ENCODE assay signal across 8 mouse cellular contexts in the genomic region with DNA sequence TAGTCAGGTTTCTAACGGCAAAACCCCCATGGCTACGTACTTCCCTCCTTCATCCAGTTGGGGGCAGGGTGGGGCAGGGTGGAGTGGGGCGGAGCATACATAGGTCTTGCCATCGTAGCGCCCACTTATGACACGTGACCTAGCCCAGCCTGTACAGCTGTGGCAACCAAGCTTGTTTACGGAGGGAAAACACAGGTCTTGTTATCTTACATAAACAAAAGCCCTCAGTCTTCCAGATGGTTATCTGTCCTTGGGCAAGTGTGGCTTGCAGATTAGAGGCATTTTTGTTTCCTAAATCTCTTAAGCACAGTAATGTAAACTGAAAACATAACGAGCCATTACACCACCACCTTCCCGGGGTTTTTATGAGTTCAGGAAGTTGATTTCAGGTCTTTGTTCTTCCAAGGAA. TPM values are rescaled to one million over a fixed set of nuclear protein-coding genes. Genes with fewer than 3 reads are reported as not detected.
DNase-seq lines count a peak whose midpoint lies in the region; ATAC-seq lines count a peak whose summit lies in the region.

No protein-coding gene starts in this region.

- H3K9ac ChIP-seq in heart, embryonic 16.5 days (ENCODE audit: low read length) = no peak overlapping the region
- H3K9ac ChIP-seq in heart, embryonic 11.5 days (ENCODE audit: low read depth, low read length) = no peak overlapping the region
- no peak overlapping the region for H3K9ac ChIP-seq in midbrain, embryonic 13.5 days (replicated peaks)
- H3K9ac ChIP-seq in hindbrain, embryonic 16.5 days (ENCODE audit: low read depth, low read length) = no peak overlapping the region

- no peaks in the 10 kb centered on the region for H3K27me3 ChIP-seq in heart, embryonic 16.5 days (ENCODE audit: control insufficient read depth, insufficient read depth, low read length)
- no peaks in the 10 kb centered on the region for H3K27me3 ChIP-seq in heart, embryonic 11.5 days (ENCODE audit: control insufficient read depth, insufficient read depth, low read length)
- H3K27me3 ChIP-seq in midbrain, embryonic 13.5 days = no peaks in the 10 kb centered on the region
- no peaks in the 10 kb centered on the region for H3K27me3 ChIP-seq in hindbrain, embryonic 16.5 days (replicated peaks; ENCODE audit: control insufficient read depth, insufficient read depth, low read length)

- 0 out of 2 replicates have a peak overlapping the region, but pooled peaks have one; percentile 32 for H3K4me2 ChIP-seq in heart, embryonic 16.5 days (ENCODE audit: low read depth, low read length)
- H3K4me2 ChIP-seq in heart, embryonic 11.5 days = no peak overlapping the region
- no peak overlapping the region for H3K4me2 ChIP-seq in midbrain, embryonic 13.5 days (replicated peaks)
- no peak overlapping the region for H3K4me2 ChIP-seq in hindbrain, embryonic 16.5 days (ENCODE audit: low read length)

- no peaks in the 10 kb centered on the region for H3K9me3 ChIP-seq in heart, embryonic 16.5 days (replicated peaks; ENCODE audit: control insufficient read depth, low read length)
- no peaks in the 10 kb centered on the region for H3K9me3 ChIP-seq in heart, embryonic 11.5 days (replicated peaks; ENCODE audit: control insufficient read depth, low read length)
- no peaks in the 10 kb centered on the region for H3K9me3 ChIP-seq in midbrain, embryonic 13.5 days
- no peaks in the 10 kb centered on the region for H3K9me3 ChIP-seq in hindbrain, embryonic 16.5 days (ENCODE audit: control insufficient read depth, low read length)

- peak; percentile 53 for DNase-seq in embryo, embryonic 11.5 days (ENCODE audit: low read depth, low spot score)
- peak; percentile 62 to 76 for DNase-seq in lung, adult 18-20 months
- peak; percentile 65 to 79 for DNase-seq in spleen, postnatal 4 days (ENCODE audit: low spot score in 2 of 2)
- no peak for DNase-seq in adrenal gland, postnatal 25 days

- H3K36me3 ChIP-seq in heart, embryonic 16.5 days (ENCODE audit: control insufficient read depth, insufficient read depth) = no peaks in the 10 kb centered on the region
- H3K36me3 ChIP-seq in heart, embryonic 11.5 days (ENCODE audit: control insufficient read depth, insufficient read depth, low read length) = no peaks in the 10 kb centered on the region
- no peaks in the 10 kb centered on the region for H3K36me3 ChIP-seq in midbrain, embryonic 13.5 days
- H3K36me3 ChIP-seq in hindbrain, embryonic 16.5 days (ENCODE audit: control insufficient read depth, insufficient read depth, low read length) = no peaks in the 10 kb centered on the region

- H3K4me1 ChIP-seq in heart, embryonic 16.5 days (ENCODE audit: control insufficient read depth, insufficient read depth, low read length) = no peaks in the 10 kb centered on the region
- H3K4me1 ChIP-seq in heart, embryonic 11.5 days (ENCODE audit: control insufficient read depth, insufficient read depth, low read length) = no peaks in the 10 kb centered on the region
- H3K4me1 ChIP-seq in midbrain, embryonic 13.5 days (replicated peaks) = no peaks in the 10 kb centered on the region
- no peaks in the 10 kb centered on the region for H3K4me1 ChIP-seq in hindbrain, embryonic 16.5 days (ENCODE audit: control insufficient read depth, insufficient read depth, low read depth, low read length)

- 54% methylated on average over 9 of the region's 9 CpGs for WGBS in heart, embryonic 16.5 days
- 50% methylated on average over 9 of the region's 9 CpGs for WGBS in heart, embryonic 11.5 days (ENCODE audit: insufficient replicate concordance)
- 85% methylated on average over 9 of the region's 9 CpGs for WGBS in midbrain, embryonic 13.5 days
- WGBS in hindbrain, embryonic 16.5 days = 81% methylated on average over 9 of the region's 9 CpGs

- peak overlapping the region; percentile 19; the same call in 1 of the 2 replicates for H3K4me3 ChIP-seq in heart, embryonic 16.5 days (ENCODE audit: low read length)
- H3K4me3 ChIP-seq in heart, embryonic 11.5 days (ENCODE audit: low read depth, low read length) = no peak overlapping the region
- H3K4me3 ChIP-seq in midbrain, embryonic 13.5 days (replicated peaks) = no peak overlapping the region
- H3K4me3 ChIP-seq in hindbrain, embryonic 16.5 days (ENCODE audit: low read length) = no peak overlapping the region

- no peak overlapping the region for H3K27ac ChIP-seq in heart, embryonic 16.5 days (ENCODE audit: low read length)
- no peak overlapping the region for H3K27ac ChIP-seq in heart, embryonic 11.5 days (ENCODE audit: low read depth, low read length)
- H3K27ac ChIP-seq in midbrain, embryonic 13.5 days = no peak overlapping the region
- H3K27ac ChIP-seq in hindbrain, embryonic 16.5 days (ENCODE audit: low read depth, low read length) = no peak overlapping the region

- ATAC-seq in heart, embryonic 16.5 days (replicated peaks; ENCODE audit: extremely low read depth, insufficient read depth, low FRiP score) = 0 out of 2 replicates have a peak, but pooled peaks have one; percentile 23
- no peak for ATAC-seq in heart, embryonic 11.5 days (replicated peaks; ENCODE audit: insufficient number of reproducible peaks, low FRiP score, low TSS enrichment)
- no peak for ATAC-seq in midbrain, embryonic 13.5 days
- ATAC-seq in hindbrain, embryonic 16.5 days = no peak

RNA-seq across cellular contexts. Expression of a gene that starts 7.4 kb away (rescaled TPM):
- not detected in 2 replicates for polyA plus RNA-seq in heart, embryonic 16.5 days (2015; fragmentation: Nextera tagmentation; extraction: Ambion mirVana)
- polyA plus RNA-seq in heart, embryonic 11.5 days (2014; fragmentation: Nextera tagmentation; extraction: Ambion mirVana) = not detected in 2 replicates
- not detected in 2 replicates for polyA plus RNA-seq in midbrain, embryonic 13.5 days (2015; fragmentation: Nextera tagmentation; extraction: Ambion mirVana)
- not detected in 2 replicates for total RNA-seq in adrenal gland, postnatal 25 days (2021)
- not detected in 2 replicates for polyA plus RNA-seq in hindbrain, embryonic 16.5 days (2015; fragmentation: Nextera tagmentation; extraction: Ambion mirVana)

RNA-seq across cellular contexts. Expression of a gene that starts 45.1 kb away (rescaled TPM):
- polyA plus RNA-seq in heart, embryonic 16.5 days (2015; fragmentation: Nextera tagmentation; extraction: Ambion mirVana) = 14.9 and 17.6 TPM in 2 replicates
- 15.9 and 16.1 TPM in 2 replicates for polyA plus RNA-seq in heart, embryonic 11.5 days (2014; fragmentation: Nextera tagmentation; extraction: Ambion mirVana)
- polyA plus RNA-seq in midbrain, embryonic 13.5 days (2015; fragmentation: Nextera tagmentation; extraction: Ambion mirVana) = 32.5 and 40.4 TPM in 2 replicates
- 26.0 and 44.7 TPM in 2 replicates for total RNA-seq in adrenal gland, postnatal 25 days (2021)
- polyA plus RNA-seq in hindbrain, embryonic 16.5 days (2015; fragmentation: Nextera tagmentation; extraction: Ambion mirVana) = 33.7 and 37.7 TPM in 2 replicates
